Mouse (Mus musculus) neural tube, embryonic 15.5 days (tissue): ENCODE data around the gene Hoxa4. TPM values are rescaled to one million over a fixed set of nuclear protein-coding genes. Genes with fewer than 3 reads are reported as not detected.
A peak's percentile ranks its signal among the peaks of the same experiment; 100 is the strongest.

Source experiments
- ATAC-seq: fragments of 200-750 bp; cut with Nextera tagmentation; 2 replicates; pipeline ENCODE4 v1.8.0; 2017; ENCODE audit warnings: mild to moderate bottlenecking, moderate TSS enrichment, moderate library complexity; ENCODE audit not compliant: low FRiP score
- H3K27ac ChIP-seq: fragments of 300-500 bp; sonication (generic); replicated peaks from 2 replicates; pipeline ENCODE4 v1.5.1; 2015; ENCODE audit warnings: mild to moderate bottlenecking, inconsistent platforms
- H3K27me3 ChIP-seq: fragments of 300-500 bp; sonication (generic); replicated peaks from 2 replicates; pipeline ENCODE4 v1.6.1; 2015; ENCODE audit warnings: inconsistent platforms
- H3K36me3 ChIP-seq: fragments of 300-500 bp; sonication (generic); 2 replicates; pipeline ENCODE4 v1.6.1; 2015; ENCODE audit warnings: inconsistent platforms
- H3K4me1 ChIP-seq: fragments of 300-500 bp; sonication (generic); 2 replicates; pipeline ENCODE4 v1.6.1; 2015; ENCODE audit warnings: inconsistent platforms
- H3K4me2 ChIP-seq: fragments of 300-500 bp; sonication (generic); 2 replicates; pipeline ENCODE4 v1.6.1; 2015; ENCODE audit warnings: inconsistent platforms, mild to moderate bottlenecking, moderate library complexity
- H3K4me3 ChIP-seq: fragments of 300-500 bp; sonication (generic); replicated peaks from 2 replicates; pipeline ENCODE4 v1.5.1; 2015; ENCODE audit warnings: mild to moderate bottlenecking, inconsistent platforms
- H3K9ac ChIP-seq: fragments of 300-500 bp; sonication (generic); replicated peaks from 2 replicates; pipeline ENCODE4 v1.6.1; 2015; ENCODE audit warnings: mild to moderate bottlenecking, inconsistent platforms
- H3K9me3 ChIP-seq: fragments of 300-500 bp; sonication (generic); replicated peaks from 2 replicates; pipeline ENCODE4 v1.6.1; 2016; ENCODE audit warnings: inconsistent platforms
- WGBS: fragments of 180-500 bp; shearing (Covaris S2); methylation state at CpG from one replicate; pipeline ENCODE4 v1.1.7; 2015; ENCODE audit warnings: mixed read lengths; 5-methylcytosine and 5-hydroxymethylcytosine counted together
- polyA plus RNA-seq: library from polyadenylated mRNA; unstranded; fragments of >200 nt; fragmentation: Nextera tagmentation; extraction: Ambion mirVana; gene quantifications from 2 replicates; pipeline ENCODE4 v1.2.1, GENCODE M21; 2015

Gene Hoxa4
- polyA plus RNA-seq, 1 experiment from 2014 or later: 5.7 TPM

DNA sequence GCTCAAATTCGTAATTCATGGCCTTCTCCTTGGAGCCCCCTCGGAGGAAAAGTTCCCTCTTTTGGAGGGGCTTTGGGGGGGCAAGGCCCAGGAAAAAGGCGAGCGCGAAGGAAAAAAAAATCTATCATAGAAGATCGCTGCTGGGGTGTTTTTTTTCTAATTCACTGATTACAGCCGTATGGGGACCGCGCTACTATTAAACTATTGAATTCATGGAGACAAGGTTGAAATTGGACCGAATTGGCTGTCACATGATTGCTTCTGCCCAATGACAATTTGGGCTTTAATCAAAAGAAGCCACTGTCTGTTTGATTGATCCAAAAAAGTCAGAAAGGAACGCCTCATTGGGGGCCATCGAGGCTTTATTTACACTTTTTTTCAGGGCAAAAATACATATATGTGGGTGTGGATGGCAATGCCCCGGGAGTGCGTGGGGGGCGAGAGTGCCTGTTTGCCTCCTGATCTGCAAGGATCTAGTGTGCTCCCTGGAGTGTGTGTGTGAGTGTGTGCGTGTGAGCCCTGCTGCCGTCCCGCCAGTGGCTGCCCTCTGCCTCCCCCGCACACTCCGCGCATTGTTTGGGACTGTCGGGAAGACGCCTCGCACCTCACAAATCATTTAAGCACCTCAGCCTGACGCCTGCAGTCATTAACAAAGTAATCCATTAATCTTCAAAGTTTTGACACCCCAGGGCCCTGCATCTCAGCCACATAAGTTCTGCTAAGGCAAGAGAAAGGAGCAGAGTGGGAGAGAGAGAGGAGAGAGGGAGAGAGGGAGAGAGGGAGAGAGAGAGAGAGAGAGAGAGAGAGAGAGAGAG lies 26.7 kb downstream of the Hoxa4 start, which contains the start of gene Hoxa2:
Gene Hoxa2, minus strand, starts transcription at position 206 of the 815 bp plus-strand sequence.
- H3K4me1 ChIP-seq: peaks cover 92% of the 10 kb centered on the region
- peak; percentile 29; the same call in 1 of the 2 replicates for ATAC-seq

GRCm38 (mm10) chr6:52164051-52164625 lies 27.4 kb downstream of the Hoxa4 start:
- H3K4me2 ChIP-seq: peak overlapping the region; percentile 86
- H3K9me3 ChIP-seq: no peaks in the 10 kb centered on the region
- no peaks in the 10 kb centered on the region for H3K27me3 ChIP-seq
- 2% methylated on average over 39 of the region's 39 CpGs for WGBS
- ATAC-seq: no peak
- peak overlapping the region; percentile 91 for H3K27ac ChIP-seq
- peak overlapping the region; percentile 45 for H3K4me3 ChIP-seq
- peak overlapping the region; percentile 66 for H3K9ac ChIP-seq
- peaks cover 93% of the 10 kb centered on the region for H3K4me1 ChIP-seq
- H3K36me3 ChIP-seq: no peaks in the 10 kb centered on the region

More for the DNA sequence above, 26.7 kb downstream of the Hoxa4 start, which contains the start of gene Hoxa2:
- Histone ChIP-seq H3K4me2 (peak within 1 kb of the TSS; percentile 86), H3K27ac (peak within 1 kb of the TSS; percentile 91), H3K27me3 (no peaks in the 10 kb centered on the region), H3K36me3 (no peaks in the 10 kb centered on the region), H3K4me3 (peak within 1 kb of the TSS; percentile 45), H3K9me3 (no peaks in the 10 kb centered on the region), H3K9ac (peak within 1 kb of the TSS; percentile 66)
- WGBS: 2% methylated on average over 25 of the region's 25 CpGs

- Histone ChIP-seq H3K9ac (peak overlapping the region; percentile 66), H3K36me3 (no peaks in the 10 kb centered on the region), H3K4me3 (peak overlapping the region; percentile 45), H3K27ac (peak overlapping the region; percentile 91), H3K9me3 (no peaks in the 10 kb centered on the region), H3K27me3 (no peaks in the 10 kb centered on the region), H3K4me1 (peaks cover 94% of the 10 kb centered on the region), H3K4me2 (peak overlapping the region; percentile 86)
- 9% methylated on average over 17 of the region's 17 CpGs for whole genome bisulfite sequencing
- ATAC-seq: no peak
Observed at GRCm38 (mm10) chr6:52163366-52164031, 28.1 kb downstream of the Hoxa4 start.

GRCm38 (mm10) chr6:52162611-52163365 lies 28.8 kb downstream of the Hoxa4 start:
- peak overlapping the region; percentile 91 for H3K27ac ChIP-seq
- H3K4me2 ChIP-seq: peak overlapping the region; percentile 86
- H3K9ac ChIP-seq: peak overlapping the region; percentile 66
- H3K4me1 ChIP-seq: peaks cover 90% of the 10 kb centered on the region
- H3K27me3 ChIP-seq: no peaks in the 10 kb centered on the region
- no peak for ATAC-seq
- no peaks in the 10 kb centered on the region for H3K9me3 ChIP-seq
- H3K4me3 ChIP-seq: peak overlapping the region; percentile 45
- no peaks in the 10 kb centered on the region for H3K36me3 ChIP-seq
- WGBS: 10% methylated on average over 14 of the region's 14 CpGs

- 11% methylated on average over 1 of the region's 1 CpGs for WGBS
- peaks cover 90% of the 10 kb centered on the region for H3K4me1 ChIP-seq
- no peaks in the 10 kb centered on the region for H3K36me3 ChIP-seq
- H3K4me3 ChIP-seq: peak overlapping the region; percentile 12; the same call in 1 of the 2 replicates
- peak overlapping the region; percentile 86 for H3K4me2 ChIP-seq
- no peak for ATAC-seq
- peak overlapping the region; percentile 75 for H3K27ac ChIP-seq
- no peaks in the 10 kb centered on the region for H3K27me3 ChIP-seq
- no peaks in the 10 kb centered on the region for H3K9me3 ChIP-seq
- H3K9ac ChIP-seq: peak overlapping the region; percentile 23; the same call in 1 of the 2 replicates
Observed at GRCm38 (mm10) chr6:52162093-52162380, 29.5 kb downstream of the Hoxa4 start.

DNA sequence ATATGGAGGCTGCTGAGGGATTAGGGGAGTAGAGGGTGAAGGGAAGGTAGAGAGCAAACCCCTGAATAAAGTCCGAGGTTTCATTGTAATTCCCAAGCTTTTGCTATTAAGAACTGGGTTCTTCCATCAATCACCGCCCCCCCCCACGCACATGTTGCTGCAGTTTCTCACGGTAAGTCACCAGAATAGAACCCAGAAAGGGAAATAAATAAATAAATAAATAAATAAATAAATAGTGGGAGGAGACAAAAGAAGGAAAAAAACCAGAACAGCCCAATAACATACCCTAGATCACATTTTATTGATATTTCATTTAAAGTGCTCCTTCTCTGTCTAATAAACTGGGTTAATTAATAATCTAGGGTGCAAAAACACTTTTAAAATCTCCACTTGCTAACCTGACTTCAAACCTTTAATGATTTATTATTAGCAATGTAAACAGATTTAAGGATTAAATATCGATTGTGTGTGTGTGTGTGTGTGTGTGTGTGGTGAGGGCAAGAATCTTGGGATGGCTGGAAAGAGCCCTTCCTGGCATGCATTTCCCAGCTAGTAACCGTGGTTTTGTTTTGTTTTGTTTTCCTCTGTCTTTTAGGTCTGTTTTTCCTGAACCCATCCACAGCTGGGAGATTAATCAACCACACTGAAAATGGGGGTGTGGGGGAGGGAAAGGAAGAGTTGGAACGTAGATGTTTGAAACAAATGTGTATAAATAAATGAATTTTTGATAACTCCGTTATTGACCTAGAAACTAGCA lies 30.0 kb downstream of the Hoxa4 start:
- whole genome bisulfite sequencing: 8% methylated on average over 8 of the region's 8 CpGs

DNA sequence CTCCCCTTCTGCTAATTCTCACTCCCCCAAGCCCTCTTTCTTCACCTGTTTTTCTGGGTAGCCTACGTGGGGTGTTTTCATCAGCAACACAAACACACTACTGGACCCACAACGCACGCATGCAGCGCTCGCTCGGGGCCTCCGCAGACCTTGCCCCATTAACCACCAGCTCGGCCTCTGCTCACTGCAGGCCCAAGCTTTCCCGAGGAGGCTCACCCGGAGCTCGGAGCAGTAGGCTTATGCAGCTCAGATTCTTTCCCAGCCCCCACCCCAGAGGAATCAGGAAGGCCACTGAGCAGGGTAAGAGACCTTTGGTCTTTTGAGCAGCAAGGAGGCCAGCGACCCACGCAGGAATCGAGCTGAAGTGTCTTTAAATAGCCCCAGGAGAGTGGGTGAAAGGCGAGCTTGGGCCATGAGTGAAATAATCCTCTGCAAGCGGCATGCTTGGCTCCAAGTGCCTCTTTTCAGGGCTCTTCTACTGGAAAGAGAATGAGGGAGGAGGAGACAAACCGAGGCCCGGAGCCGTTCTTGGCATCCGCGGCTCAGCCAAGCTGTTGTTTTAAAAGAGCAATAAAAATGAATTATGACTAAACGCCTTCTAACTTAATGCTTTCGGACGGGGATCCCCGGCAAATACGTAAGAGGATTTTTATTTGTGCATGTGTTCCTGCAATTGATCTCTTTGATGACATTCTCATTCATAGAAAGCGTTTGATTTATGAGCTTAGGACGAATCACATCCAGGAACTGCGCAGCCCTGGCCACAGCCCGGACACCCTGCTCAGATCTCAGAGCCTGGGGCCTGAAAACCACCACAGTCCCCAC lies 30.8 kb downstream of the Hoxa4 start:
- H3K4me1 ChIP-seq: peaks cover 86% of the 10 kb centered on the region
- H3K9me3 ChIP-seq: no peaks in the 10 kb centered on the region
- H3K9ac ChIP-seq: peak overlapping the region; percentile 50
- 2% methylated on average over 30 of the region's 30 CpGs for WGBS
- H3K36me3 ChIP-seq: no peaks in the 10 kb centered on the region
- H3K27me3 ChIP-seq: 0 out of 2 replicates have a peak, but pooled peaks cover 5% of the 10 kb centered on the region
- peak overlapping the region; percentile 86 for H3K4me3 ChIP-seq
- H3K4me2 ChIP-seq: peak overlapping the region; percentile 86
- ATAC-seq: no peak
- peak overlapping the region; percentile 87 for H3K27ac ChIP-seq

More for the DNA sequence above, 30.0 kb downstream of the Hoxa4 start:
- Histone ChIP-seq H3K36me3 (no peaks in the 10 kb centered on the region), H3K9me3 (no peaks in the 10 kb centered on the region), H3K4me2 (peak overlapping the region; percentile 86), H3K9ac (peak overlapping the region; percentile 50), H3K27ac (peak overlapping the region; percentile 87), H3K27me3 (0 out of 2 replicates have a peak, but pooled peaks cover 2% of the 10 kb centered on the region), H3K4me1 (peaks cover 90% of the 10 kb centered on the region), H3K4me3 (peak overlapping the region; percentile 86)
- no peak for ATAC-seq

GRCm38 (mm10) chr6:52159979-52160378 lies 31.6 kb downstream of the Hoxa4 start:
- no peaks in the 10 kb centered on the region for H3K36me3 ChIP-seq
- peak overlapping the region; percentile 86 for H3K4me3 ChIP-seq
- peaks cover 78% of the 10 kb centered on the region for H3K4me1 ChIP-seq
- 9% methylated on average over 8 of the region's 9 CpGs for WGBS
- H3K4me2 ChIP-seq: peak overlapping the region; percentile 86
- H3K9me3 ChIP-seq: no peaks in the 10 kb centered on the region
- 0 out of 2 replicates have a peak, but pooled peaks cover 8% of the 10 kb centered on the region for H3K27me3 ChIP-seq
- ATAC-seq: no peak
- peak overlapping the region; percentile 50 for H3K9ac ChIP-seq
- peak overlapping the region; percentile 87 for H3K27ac ChIP-seq

DNA sequence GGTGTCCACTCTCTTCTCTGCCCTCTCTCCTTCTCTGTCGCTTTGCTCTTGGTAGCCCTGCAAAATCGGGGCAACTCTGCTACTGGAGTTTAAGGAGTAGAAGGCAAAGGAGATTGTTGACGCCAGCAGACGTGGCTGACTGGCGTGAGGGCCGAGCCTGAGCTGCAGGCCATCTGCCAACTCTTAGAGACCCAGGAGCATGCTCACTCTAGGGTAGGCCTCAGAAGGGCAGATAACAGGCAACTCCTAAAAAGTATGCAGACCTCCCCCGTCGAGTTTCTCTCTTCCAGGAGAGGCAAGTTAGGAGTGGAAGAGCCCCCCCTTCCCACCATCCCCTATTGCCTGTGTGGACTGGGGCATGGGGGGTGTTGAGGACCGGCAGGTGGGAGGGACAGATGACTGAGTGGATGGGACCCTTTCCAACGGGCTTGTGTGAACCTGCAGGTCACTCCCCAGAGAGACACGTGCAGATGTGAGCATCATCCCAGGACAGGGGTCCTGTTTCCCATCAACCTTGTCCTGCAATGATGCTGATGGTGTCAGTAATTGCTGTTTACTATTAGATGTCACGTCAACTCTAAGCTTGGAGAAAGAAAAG lies 32.3 kb downstream of the Hoxa4 start:
- peak overlapping the region; percentile 86 for H3K4me3 ChIP-seq
- peak overlapping the region; percentile 81 for H3K9ac ChIP-seq
- peak overlapping the region; percentile 86 for H3K4me2 ChIP-seq
- ATAC-seq: peak; percentile 10; the same call in 1 of the 2 replicates
- H3K27ac ChIP-seq: peak overlapping the region; percentile 87
- no peaks in the 10 kb centered on the region for H3K36me3 ChIP-seq
- no peaks in the 10 kb centered on the region for H3K9me3 ChIP-seq
- H3K4me1 ChIP-seq: peaks cover 71% of the 10 kb centered on the region
- 6% methylated on average over 12 of the region's 12 CpGs for WGBS
- 0 out of 2 replicates have a peak, but pooled peaks cover 8% of the 10 kb centered on the region for H3K27me3 ChIP-seq
